Mouse (Mus musculus) cortical plate, adult 2 months (tissue): Measurements from ENCODE around the gene Fggy.

Experiments used
- CTCF ChIP-seq: fragments of 200-500 bp; IDR thresholded peaks from 2 replicates; pipeline ENCODE4 v1.5.1; 2011; ENCODE audit warnings: mild to moderate bottlenecking, control low read depth, low read length; ENCODE audit not compliant: insufficient read depth; ENCODE audit errors: extremely low read depth
- POLR2A ChIP-seq: fragments of 200-500 bp; IDR thresholded peaks from 2 replicates; pipeline ENCODE4 v1.6.1; 2011; ENCODE audit warnings: mild to moderate bottlenecking, low read length, control low read depth; ENCODE audit not compliant: insufficient read depth; ENCODE audit errors: extremely low read depth

DNA sequence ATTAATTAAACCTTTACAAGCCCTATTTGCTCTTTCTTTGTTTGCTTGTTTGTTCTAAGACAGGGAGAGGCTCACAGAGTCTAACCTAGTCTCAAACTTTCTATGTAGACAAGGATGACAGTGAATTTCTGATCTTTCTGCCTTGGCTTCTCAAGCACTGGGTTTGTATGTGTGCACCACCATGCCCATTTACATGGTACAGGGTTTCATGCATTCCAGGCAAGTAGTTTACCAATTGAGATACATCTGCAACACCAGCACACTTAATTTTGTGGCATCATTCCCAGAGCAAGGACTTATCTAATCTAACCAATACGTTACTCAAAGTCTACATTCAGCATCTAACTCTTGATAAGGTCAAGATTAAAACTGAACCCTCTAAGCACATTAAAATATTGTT is 38.9 kb upstream of the Fggy start:
- TF ChIP-seq CTCF (no peak), POLR2A (no peak)
